Mouse (Mus musculus): ENCODE results near the gene Ctsl. TPM values are rescaled to one million over a fixed set of nuclear protein-coding genes. Genes with fewer than 3 reads are reported as not detected.
A peak's percentile ranks its signal among the peaks of the same experiment; 100 is the strongest.

Gene Ctsl
- total RNA-seq (2021), result 100 to 1,000 TPM in 1 of 2 experiments, 10 to 100 TPM in 1; 97.8 to 136 TPM
- long read RNA-seq, experiment 1, transcript Ctsl-201 (8 exons, 1,971 nt), result major isoform, 59 of 77 reads
- long read RNA-seq, experiment 1, partial matches to known transcripts, result 17 of 77 reads
- long read RNA-seq, experiment 1, other reads (novel, unspliced or antisense), result 1 of 77 reads
- long read RNA-seq, experiment 2, transcript Ctsl-201 (8 exons, 1,971 nt), result major isoform, 95 of 129 reads
- long read RNA-seq, experiment 2, partial matches to known transcripts, result 33 of 129 reads
- long read RNA-seq, experiment 2, other reads (novel, unspliced or antisense), result 1 of 129 reads

DNA sequence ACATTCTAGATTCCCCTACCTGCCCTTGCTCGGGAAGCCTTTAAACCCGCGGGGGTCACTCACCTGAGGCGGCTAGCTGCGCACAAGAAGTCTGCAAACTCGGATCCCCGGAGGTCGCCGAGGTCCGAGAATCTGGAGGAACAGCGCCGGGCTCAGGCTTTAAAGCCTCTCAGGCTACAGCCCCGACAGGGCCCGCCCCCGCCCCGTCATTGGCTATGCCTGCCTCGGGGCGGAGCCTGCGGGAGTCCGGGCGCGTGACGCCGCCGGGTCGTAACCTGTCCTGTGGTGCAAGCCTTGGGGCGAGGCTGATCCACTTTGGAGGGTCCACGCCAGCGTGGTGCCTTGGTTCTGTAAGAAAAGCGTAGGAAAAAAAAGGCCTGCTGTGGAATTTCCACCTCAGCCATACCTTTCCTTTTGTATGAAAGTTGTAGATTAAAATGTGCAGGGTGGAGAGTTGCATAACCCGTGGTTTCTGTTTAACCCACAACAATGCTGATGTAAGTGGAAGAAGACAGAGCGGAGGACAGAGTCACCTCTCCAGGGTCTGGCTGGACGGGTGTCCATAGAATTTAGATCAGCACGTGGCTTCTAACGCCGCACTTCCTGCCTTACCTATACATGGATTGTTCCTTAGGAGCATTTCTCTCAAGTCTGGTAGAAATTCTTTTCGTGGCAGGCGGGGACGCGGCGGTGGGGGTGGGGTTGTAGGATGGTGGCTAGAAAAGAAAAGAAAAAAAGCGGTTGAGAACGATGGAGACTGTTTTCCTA lies at the start of gene Ctsl:
Gene Ctsl (minus strand): TSS at position 718 of the 768 bp plus-strand sequence.
- DNase-seq, result peak; percentile 94
- intact Hi-C loops (cut with DNase I), result loop anchor here (1.0 kb wide), 1 partner anchor 62 kb away; the partner anchor contains the start of gene Cdk20

DNA sequence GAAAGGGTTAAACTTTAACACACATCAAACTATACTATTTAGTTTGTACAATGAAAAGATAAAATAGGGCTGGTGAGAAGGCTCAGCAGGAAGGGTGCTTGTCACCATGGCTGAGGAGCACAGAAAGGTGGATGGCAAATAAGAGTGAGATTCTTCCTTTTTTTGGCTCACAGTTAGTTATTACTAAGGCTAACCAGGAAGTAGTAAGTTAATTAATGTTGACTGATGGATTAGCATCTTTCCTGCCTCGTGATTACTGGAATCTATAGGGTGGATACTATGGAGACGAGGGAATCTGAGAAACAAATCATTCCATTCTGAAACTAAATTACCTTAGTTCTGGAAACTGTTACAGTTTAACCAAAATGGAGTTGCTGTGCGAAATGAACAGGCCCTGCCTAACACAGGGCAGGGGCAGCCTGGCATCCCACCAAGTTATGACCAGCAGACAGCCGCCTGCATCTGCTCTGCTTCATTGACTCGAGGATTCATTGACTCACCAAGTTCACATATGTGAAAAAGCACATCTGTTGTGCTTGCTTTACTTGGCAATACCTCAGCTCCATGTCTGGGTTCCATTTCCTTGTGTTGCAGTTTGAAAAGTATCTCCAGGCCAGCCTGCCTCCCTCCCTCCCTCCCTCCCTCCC lies 46.4 kb upstream of the Ctsl start:
- intact Hi-C loops (cut with DNase I), result no loop called here
- DNase-seq, result no peak

DNA sequence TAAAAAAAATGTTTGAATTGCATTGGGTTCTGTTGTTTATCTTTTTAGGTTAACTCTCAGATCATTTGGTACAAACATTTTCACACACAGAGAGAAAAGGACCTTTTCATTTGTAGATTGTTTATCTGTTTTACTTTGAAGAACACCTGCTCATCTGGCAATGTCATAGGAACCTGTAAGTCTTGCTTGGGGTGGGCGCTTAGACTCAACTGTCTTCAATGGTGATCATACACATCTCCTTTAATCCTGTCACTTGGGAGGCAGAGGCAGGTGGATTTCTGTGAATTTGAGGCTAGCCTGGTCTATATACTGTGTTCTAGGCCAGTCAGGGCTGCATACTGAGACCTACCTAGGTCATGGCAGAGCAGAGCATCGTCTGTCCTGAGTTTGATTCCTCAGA lies 45.0 kb upstream of the Ctsl start:
- intact Hi-C loops (cut with DNase I), result no loop called here
- no peak for DNase-seq

DNA sequence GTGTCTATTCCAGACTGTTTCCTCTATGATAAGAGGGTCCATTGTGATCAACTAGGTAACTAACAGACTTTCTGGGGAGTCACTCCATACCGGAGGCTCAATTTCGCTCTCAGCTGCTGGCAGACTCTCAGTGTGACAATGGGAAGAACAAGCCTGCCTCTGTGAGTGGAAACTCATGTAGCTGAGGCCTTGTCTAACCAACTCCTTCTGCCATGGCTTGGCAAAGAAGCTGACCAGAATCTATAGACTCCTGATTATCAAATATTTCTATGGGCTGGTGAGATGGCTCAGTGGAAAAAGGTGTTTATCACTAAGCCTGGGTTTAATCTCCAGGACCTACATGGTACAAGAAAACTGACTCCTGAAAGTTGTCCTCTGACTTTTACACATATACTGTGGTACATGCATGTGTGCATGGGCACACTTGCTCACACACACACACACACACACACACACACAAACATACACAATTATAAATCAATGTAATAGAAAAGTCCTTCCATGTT lies 42.1 kb upstream of the Ctsl start:
- DNase-seq, result no peak
- intact Hi-C loops (cut with DNase I), result no loop called here

DNA sequence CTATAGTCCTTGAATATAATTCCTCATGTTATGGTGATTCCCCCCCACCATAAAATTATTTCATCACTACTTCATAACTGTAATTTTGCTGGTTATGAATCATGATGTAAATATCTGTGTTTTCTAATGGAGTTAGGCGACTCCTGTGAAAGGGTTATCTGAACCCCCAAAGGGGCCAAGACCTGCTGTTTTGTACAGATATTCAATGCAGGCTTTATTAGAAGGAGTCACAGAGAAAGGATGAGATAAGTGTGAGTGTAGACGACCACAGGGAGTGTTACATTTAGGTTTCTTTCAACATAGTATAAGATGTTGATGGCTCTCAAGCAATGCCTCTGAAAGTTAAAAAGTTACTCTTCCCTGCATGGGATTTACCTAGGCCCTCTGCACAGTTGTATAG lies 40.6 kb upstream of the Ctsl start:
- intact Hi-C loops (cut with DNase I), result no loop called here
- no peak for DNase-seq

DNA sequence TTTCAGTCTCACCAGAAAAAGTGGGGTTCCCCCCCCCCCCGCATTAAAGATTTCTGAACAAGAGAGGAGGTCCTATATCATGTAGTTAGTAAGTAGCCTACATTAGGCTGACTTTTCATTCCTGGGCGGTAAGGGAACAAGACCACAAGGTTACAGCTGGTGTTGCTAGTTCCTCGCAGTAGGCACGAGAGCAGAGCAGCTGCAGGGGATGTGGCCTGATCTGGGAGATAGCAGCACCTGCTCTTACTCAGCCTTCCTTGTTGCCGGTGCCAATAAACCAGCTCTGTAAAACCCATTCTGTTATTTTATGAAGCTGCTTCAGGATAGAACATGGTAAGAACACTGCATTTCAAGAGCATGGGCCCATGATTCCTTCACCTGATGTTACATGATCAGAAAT lies 39.9 kb upstream of the Ctsl start:
- intact Hi-C loops (cut with DNase I), result no loop called here
- no peak for DNase-seq

DNA sequence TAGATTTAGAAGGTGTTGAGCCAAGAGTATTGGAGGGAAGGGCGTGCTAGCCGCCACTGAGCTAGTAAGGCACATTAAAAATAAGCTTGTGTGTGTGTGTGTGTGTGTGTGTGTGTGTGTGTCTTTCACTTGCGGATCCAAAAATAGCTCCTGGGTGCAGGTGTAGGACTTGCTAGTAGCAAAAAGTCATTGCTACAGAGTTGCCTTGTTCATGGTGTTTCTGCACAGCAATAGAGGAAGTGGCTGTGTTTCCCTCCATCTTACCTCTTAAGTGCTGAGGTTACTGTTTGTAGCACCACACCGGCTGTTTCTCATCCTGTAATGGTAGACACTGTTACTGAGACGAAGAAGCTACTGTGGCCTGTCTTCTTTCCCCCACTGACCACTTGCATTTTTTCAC lies 37.3 kb upstream of the Ctsl start:
- no peak for DNase-seq
- intact Hi-C loops (cut with DNase I), result no loop called here

DNA sequence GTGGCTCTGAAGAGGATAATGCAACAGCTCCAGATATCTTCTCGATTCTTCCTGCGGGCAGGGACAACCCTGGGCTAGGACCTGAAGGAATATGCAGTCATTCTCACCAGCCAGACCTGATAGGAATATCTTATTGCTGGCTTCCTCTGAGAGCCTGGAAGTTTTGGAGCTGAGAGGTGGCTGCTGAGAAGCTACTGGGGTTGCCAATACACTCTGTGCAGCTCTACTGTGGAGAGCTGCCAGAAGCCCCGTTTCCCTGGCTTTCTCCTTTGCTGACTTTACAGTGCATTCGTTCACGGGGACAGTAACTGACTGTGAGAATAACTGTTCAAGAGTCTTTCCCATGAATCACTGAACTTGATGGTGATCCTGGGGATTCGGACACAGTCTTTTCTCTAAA lies 34.9 kb upstream of the Ctsl start:
- DNase-seq, result no peak
- intact Hi-C loops (cut with DNase I), result no loop called here

DNA sequence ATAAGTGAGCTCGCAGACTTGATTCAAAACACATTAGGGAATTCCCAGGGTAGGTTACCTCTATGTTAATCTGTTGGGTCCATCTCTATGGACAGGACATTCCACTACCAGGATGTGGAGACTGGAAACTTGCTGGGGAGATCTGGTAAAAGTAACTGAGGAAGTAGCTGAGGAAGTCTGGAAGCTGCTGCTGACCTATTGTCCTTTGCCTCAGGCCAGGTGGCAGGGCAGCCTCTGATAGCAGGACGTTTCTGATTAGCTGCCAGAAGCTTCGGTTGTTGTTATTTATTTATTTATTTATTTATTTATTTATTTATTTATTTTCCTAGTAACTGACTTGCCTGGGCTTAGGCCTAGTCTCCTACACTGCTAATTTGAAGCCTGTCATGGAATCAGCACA lies 32.8 kb upstream of the Ctsl start:
- intact Hi-C loops (cut with DNase I), result no loop called here
- no peak for DNase-seq

DNA sequence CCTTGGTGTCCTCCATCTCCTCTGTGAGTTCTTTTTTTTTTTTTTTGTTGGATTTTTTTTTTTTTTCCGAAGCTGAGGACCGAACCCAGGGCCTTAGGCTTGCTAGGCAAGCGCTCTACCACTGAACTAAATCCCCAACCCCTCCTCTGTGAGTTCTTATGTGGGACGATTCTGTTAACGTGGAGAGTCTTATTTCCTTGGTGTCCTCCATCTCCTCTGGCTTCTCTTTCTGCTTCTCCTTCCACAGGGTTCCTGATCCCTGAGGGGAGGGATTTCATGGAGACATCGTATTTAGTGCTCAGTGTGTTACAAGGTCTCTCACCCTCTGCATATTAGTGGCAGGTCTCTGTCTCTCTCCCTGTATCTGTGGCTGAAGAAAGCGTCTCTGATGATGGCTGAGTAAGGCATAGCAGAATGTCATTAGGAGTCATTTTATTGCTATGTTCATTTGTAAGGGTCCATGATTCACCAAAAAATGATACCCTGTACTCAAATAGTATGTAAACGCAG lies 32.3 kb upstream of the Ctsl start:
- intact Hi-C loops (cut with DNase I), result no loop called here
- DNase-seq, result no peak

DNA sequence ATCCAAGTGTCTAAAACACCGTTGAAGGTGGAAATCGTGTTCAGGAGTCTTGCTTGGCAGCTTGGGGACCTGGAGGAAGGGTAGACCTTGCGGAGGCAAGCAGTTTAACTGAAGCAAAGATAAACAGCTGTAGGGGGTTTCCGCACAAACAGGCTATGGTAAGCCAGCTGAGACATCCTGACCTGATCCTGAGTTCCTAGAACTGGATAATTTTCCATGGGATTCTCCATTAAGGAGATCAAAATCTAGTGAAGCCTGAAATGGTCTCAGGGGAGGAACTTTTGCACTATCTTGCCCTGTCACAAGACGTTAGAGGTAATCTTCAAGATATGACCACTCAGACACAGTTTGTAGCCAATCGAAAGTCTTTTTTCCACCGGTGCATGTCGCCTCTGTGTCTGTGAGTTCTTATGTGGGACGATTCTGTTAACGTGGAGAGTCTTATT lies 31.8 kb upstream of the Ctsl start:
- no peak for DNase-seq

DNA sequence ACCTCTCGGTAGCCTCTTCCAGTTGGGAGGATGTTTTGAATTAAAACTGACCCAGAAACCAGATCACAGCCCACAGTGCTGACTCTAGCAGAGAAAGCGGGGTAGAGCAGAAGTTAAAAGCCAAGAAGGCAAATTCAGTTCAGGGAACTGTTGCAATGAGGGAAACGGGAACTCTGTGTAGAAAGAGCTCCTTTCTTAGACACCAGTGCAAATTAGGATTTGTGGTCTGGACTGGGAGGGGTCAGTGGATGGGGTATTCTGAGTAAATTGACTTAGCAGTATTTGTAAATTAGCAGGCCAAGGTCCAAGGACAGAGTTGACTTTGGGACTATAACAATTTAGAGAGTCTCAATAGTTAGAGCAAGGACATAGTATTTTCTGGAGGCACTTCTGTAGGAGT lies 31.3 kb upstream of the Ctsl start:
- no peak for DNase-seq
- intact Hi-C loops (cut with DNase I), result no loop called here

More for the DNA sequence above, 31.8 kb upstream of the Ctsl start:
- intact Hi-C loops (cut with DNase I), result no loop called here

DNA sequence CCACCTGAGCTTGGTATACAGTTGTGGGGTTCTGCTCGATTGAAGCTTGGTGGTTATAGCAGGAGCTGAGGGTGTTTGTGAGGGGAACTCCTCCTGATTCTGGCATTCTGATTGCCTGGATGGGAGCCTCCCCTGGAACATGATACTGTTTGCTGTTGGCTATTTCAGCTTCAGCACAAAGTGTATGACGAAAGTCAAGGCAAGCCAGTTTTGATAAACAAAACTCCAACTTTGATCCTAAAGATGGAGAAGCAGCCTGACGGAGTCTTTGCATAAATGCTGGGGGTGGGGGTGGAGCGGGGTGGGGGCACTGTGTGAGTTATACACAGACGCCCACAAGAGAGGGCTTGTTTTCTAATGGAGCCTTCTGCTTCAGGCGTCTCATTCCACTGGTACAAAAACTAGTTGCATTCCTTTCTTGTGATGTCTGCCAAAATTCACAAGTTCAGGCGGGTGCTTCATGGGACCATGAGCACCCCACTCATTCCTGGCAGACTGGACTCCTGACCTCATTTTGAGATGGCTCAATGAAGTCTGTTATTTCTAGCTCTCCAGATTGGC lies 30.2 kb upstream of the Ctsl start:
- intact Hi-C loops (cut with DNase I), result no loop called here
- DNase-seq, result peak; percentile 16 to 43

DNA sequence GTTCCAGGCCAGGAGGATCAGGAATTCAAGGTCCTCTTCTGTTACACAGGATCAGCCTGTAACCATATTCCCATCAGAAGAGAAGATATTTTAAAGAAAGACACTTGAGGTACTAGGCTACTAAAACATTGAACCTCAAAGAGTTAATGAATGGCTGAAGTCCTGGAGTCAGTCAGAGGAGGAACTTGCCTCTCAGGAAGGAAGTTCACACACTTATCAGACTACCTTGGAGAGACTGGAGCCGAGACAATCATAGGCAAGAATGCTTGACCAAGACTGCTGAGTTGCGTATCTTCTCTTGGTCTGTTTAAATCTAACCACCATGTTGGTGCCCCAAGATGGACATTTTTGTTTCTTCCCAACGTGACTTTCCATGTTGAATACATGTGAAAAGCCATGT lies 29.2 kb upstream of the Ctsl start:
- intact Hi-C loops (cut with DNase I), result no loop called here
- no peak for DNase-seq

DNA sequence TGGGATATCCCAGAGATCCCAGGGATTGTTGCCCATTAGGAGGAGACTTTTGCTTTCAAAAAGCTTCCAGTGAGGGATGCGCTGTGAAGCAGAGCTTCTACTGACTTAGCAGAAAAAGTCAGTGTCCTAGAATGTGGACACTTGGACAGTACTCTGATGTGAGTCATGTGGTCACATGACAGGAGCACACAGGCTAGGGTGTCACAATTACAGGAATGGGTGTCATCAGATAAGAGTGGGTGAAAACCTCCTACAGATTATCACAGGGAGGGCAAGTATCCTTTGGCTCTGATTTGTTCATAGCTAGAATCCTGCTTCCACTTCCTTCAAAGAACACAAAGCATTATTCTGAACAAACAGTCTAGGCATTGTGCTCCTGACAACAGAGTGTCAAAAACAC lies 27.4 kb upstream of the Ctsl start:
- DNase-seq, result no peak
- intact Hi-C loops (cut with DNase I), result no loop called here

DNA sequence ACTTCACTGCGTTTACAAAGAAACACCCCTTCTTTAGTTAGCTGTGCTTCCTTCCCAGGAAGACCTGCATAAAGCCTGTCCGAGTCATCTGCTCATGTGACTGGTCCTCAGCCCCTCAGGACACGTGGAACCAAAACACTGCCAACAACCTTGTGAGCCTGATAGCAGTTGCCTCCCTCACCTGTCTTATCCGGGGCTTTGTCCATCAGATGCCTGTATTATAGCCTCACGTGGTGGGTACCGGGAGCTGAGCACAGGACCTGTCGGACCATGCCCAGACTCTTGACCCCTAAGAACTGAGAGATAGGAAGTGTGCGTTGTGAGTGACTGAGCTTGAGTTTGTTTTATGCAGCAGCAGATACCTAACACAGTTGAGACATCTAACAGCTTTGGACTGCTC lies 26.3 kb upstream of the Ctsl start:
- DNase-seq, result no peak
- intact Hi-C loops (cut with DNase I), result no loop called here

DNA sequence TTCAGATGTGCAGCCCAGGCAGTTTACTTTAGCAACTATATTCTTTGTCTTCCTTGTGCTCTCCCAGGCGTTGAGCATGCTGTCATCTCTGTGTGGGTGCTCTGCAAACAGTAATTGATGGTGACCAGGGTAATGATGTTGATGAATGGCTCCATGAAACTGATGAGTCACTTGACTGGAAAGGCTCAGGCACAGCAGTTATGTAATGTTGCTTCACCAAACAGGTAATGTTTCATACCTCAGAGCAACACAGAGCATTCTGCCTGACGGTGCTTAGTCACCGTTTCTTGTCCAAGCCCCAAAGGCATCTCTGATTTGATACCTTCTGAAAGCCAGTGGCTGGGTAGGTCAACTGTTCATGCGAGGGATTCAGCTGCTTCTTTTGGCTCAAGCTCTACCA lies 17.7 kb upstream of the Ctsl start:
- intact Hi-C loops (cut with DNase I), result no loop called here
- DNase-seq, result no peak

DNA sequence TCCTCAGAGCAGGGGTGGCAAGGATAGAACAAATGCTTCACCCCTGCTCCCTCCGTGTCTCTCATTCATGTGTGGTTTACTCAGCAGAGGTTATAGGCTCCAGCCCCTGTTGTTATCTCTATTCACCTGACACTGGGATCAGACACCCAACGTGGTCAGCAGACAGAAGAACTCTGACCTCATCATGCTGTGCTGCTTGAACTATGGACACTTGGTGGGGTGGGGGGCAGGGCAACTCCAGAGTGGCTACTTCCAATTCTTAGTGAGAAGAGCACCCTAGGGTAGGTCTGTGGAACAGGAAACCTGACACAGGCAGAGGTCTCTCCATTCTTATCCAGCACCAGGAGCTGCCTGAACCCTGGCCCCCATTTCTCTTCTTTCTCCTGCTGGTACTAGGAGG lies 15.4 kb upstream of the Ctsl start:
- intact Hi-C loops (cut with DNase I), result no loop called here

DNA sequence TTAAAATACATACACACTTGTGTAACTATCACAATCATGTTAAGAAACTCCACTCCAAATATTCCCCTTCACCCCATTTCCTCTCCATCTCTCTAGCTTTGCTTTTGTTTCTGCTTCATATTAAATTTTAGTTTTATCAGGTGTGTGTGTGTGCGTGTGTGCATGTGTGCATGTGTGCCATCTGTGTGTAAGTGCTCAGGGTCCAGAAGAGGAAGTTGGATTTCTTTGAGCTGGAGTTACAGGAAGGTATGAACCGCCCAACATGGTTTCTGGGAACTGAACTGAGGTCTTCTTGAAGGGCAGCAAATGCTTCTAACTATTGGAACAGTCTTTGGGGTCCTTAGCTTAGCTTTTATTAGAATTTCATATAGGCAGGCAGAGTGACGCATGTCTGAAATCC lies 14.2 kb upstream of the Ctsl start:
- intact Hi-C loops (cut with DNase I), result no loop called here

More for the DNA sequence above, 15.4 kb upstream of the Ctsl start:
- DNase-seq, result no peak

DNA sequence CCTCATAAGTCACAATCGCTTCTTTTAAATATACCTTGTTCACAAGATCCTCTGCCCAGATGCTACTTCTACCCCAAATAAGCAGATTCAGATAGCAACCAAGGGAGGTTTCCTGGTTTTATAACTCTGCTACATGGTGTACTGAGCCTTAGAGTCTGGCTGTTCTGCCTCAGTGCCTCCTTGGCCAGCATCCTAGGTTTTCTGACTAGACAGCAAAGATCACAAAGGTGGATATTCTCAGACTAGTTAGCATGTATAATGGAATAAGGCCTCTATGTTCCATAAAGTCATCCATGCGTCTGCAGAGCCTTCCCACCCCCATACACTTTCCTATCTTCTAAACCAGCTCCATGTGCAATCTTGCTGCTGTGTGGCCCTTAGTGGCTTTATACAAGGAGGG lies 9.6 kb upstream of the Ctsl start:
- no peak for DNase-seq
- intact Hi-C loops (cut with DNase I), result no loop called here

More for the DNA sequence above, 14.2 kb upstream of the Ctsl start:
- no peak for DNase-seq

DNA sequence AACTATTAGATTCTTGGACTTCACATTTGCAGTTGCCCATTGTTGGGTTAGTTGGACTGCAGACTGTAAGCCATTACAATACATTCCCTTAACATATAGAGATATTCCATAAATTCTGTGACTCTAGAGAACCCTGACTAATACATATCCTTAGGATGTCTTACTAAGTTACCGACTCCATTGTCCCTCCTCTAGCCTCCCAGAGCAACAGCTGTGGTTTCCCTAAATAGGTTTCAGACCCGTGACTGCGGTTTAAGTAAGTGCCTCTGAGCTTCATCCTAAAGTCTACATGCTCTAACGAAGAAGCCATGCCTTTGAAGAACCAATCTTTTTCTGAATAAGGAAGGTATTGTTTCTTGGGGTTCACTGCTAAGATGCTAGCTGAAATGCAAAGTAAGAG lies 7.9 kb upstream of the Ctsl start:
- DNase-seq, result no peak
- intact Hi-C loops (cut with DNase I), result no loop called here
